Mouse (Mus musculus) skeletal muscle tissue, adult 2 months (tissue): ENCODE data around the gene Sh2d3c.

Source experiments
- DNase-seq: peaks from one replicate; pipeline ENCODE4 v3.0.0-alpha.2; 2012; ENCODE audit warnings: low read depth, low spot score

Sh2d3c gene

GRCm38 (mm10) chr2:32788581-32788980 is 67.7 kb downstream of the Sh2d3c start:
- no peak for DNase-seq

GRCm38 (mm10) chr2:32791297-32791696 is 70.4 kb downstream of the Sh2d3c start:
- peak; percentile 84 for DNase-seq

GRCm38 (mm10) chr2:32795748-32796418 is 75.0 kb downstream of the Sh2d3c start:
- no peak for DNase-seq

- no peak for DNase-seq
Measured at GRCm38 (mm10) chr2:32798251-32798962, 77.6 kb downstream of the Sh2d3c start.
